Mouse (Mus musculus) thymus, adult 2 months (tissue): ENCODE measurements around the gene Tmem184a.

Experiments used
- CTCF ChIP-seq: fragments of 200-500 bp; IDR thresholded peaks from 2 replicates; pipeline ENCODE4 v1.5.1; 2012; ENCODE audit warnings: mild to moderate bottlenecking, control low read depth, low read length, moderate library complexity, borderline replicate concordance; ENCODE audit not compliant: control insufficient read depth, poor library complexity, insufficient read depth; ENCODE audit errors: extremely low read depth
- POLR2A ChIP-seq: fragments of 200-500 bp; IDR thresholded peaks from 2 replicates; pipeline ENCODE4 v1.6.1; 2012; ENCODE audit warnings: mild to moderate bottlenecking, low read length, control low read depth, moderate library complexity; ENCODE audit not compliant: control insufficient read depth, poor library complexity, insufficient read depth; ENCODE audit errors: extremely low read depth

DNA sequence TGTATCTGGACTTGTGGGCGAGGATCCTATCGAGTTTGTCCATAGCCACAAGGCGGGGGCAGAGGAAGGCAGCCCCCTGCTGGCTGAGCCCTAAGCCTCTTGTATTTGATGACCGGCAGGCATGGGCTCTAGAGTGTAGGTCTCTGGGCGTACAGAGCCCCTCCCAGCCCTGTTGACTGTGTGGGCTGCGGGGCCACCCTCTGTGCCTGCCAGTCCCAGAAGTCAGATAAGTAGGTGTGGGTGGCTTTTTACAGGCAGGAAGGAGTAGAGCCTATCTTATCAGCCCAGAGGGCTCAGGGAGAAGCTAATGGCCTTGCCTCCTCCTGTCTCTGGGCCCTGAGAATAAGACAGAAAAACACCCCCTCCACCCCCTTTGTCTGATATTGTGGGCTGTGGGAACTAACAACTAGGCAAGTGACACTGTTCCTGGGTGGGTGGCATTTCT lies 15.6 kb downstream of the Tmem184a start:
- TF ChIP-seq POLR2A (no peak), CTCF (peak; percentile 51; the same call in 1 of the 2 replicates)
